Mouse (Mus musculus): ENCODE measurements at regions not wholly inside any gene's neighbourhood (a gene's known extent, or its start where the extent isn't known, plus 50 kb on each side); places are given as distances from the start of the nearest gene placed in this dataset.

- CTCF ChIA-PET: no interaction called here
- POLR2A ChIA-PET: no interaction called here
Measured at GRCm38 (mm10) chr14:94860191-94860590, 969.7 kb upstream of the Pcdh9 start.

GRCm38 (mm10) chr14:94869011-94869410 lies 978.5 kb upstream of the Pcdh9 start:
- ChIA-PET CTCF (interaction anchor here in 1 of 4 experiments (0.6 kb wide), 1 partner anchor 197 kb away, joined by 5 read pairs; no protein-coding TSS in a partner anchor), POLR2A (interaction anchor here in 1 of 4 experiments (0.6 kb wide), 1 partner anchor 20 kb away, joined by 3 read pairs; no protein-coding TSS in a partner anchor)

GRCm38 (mm10) chr14:94886054-94886453 lies 995.0 kb upstream of the 4921530L21Rik start:
- CTCF ChIA-PET: no interaction called here
- POLR2A ChIA-PET: no interaction called here

- CTCF ChIA-PET: no interaction called here
- POLR2A ChIA-PET: no interaction called here
Measured at GRCm38 (mm10) chr14:94895261-94895769, 985.7 kb upstream of the 4921530L21Rik start.

- CTCF ChIA-PET: no interaction called here
- POLR2A ChIA-PET: interaction anchor here in 1 of 4 experiments (1.4 kb wide), 1 partner anchor 9 kb away, joined by 3 read pairs; no protein-coding TSS in a partner anchor
Measured at GRCm38 (mm10) chr14:94898667-94899281, 982.3 kb upstream of the 4921530L21Rik start.

GRCm38 (mm10) chr14:94912326-94912725 lies 968.7 kb upstream of the 4921530L21Rik start:
- CTCF ChIA-PET: no interaction called here
- POLR2A ChIA-PET: no interaction called here

- ChIA-PET POLR2A (no interaction called here), CTCF (no interaction called here)
Measured at GRCm38 (mm10) chr14:94941416-94941815, 939.6 kb upstream of the 4921530L21Rik start.
